Mouse (Mus musculus) intestine, postnatal 0 days (tissue): ENCODE measurements around the gene Npy5r. TPM values are rescaled to one million over a fixed set of nuclear protein-coding genes. Genes with fewer than 3 reads are reported as not detected.

Experiments used
- ATAC-seq: fragments of 200-750 bp; cut with Nextera tagmentation; 2 replicates; pipeline ENCODE4 v1.8.0; 2017; ENCODE audit warnings: mild to moderate bottlenecking, moderate TSS enrichment, moderate library complexity
- H3K27ac ChIP-seq: fragments of 300-500 bp; sonication (generic); 2 replicates; pipeline ENCODE4 v1.5.1; 2014; ENCODE audit warnings: mild to moderate bottlenecking, low read depth, low read length, moderate library complexity
- H3K27me3 ChIP-seq: fragments of 300-500 bp; sonication (generic); replicated peaks from 2 replicates; pipeline ENCODE4 v1.6.1; 2014; ENCODE audit warnings: low read length, mixed read lengths; ENCODE audit not compliant: control insufficient read depth, insufficient read depth
- H3K36me3 ChIP-seq: fragments of 300-500 bp; sonication (generic); 2 replicates; pipeline ENCODE4 v1.6.1; 2014; ENCODE audit warnings: mild to moderate bottlenecking, moderate library complexity; ENCODE audit not compliant: control insufficient read depth, insufficient read depth
- H3K4me1 ChIP-seq: fragments of 300-500 bp; sonication (generic); replicated peaks from 2 replicates; pipeline ENCODE4 v1.6.1; 2014; ENCODE audit warnings: antibody characterized with exemption, low read length, mixed read lengths; ENCODE audit not compliant: control insufficient read depth, insufficient read depth
- H3K4me2 ChIP-seq: fragments of 300-500 bp; sonication (generic); replicated peaks from 2 replicates; pipeline ENCODE4 v1.6.1; 2014; ENCODE audit warnings: low read depth, mild to moderate bottlenecking, moderate library complexity
- H3K4me3 ChIP-seq: fragments of 300-500 bp; sonication (generic); 2 replicates; pipeline ENCODE4 v1.5.1; 2014; ENCODE audit warnings: low read depth, low read length
- H3K9ac ChIP-seq: fragments of 300-500 bp; sonication (generic); 2 replicates; pipeline ENCODE4 v1.6.1; 2014; ENCODE audit warnings: mild to moderate bottlenecking, low read depth, low read length
- H3K9me3 ChIP-seq: fragments of 300-500 bp; sonication (generic); 2 replicates; pipeline ENCODE4 v1.6.1; 2016; ENCODE audit warnings: mixed run types; ENCODE audit not compliant: control insufficient read depth
- CTCF ChIP-seq: sonication (generic); IDR thresholded peaks from 2 replicates; pipeline ENCODE4 v1.5.1; 2016; ENCODE audit warnings: low read depth, mild to moderate bottlenecking, control low read depth, antibody characterized with exemption, moderate library complexity
- WGBS: fragments of 180-500 bp; shearing (Covaris S2); extraction: QIAGEN DNeasy Blood & Tissue Kit; methylation state at CpG from one replicate; pipeline ENCODE4 v1.1.7; 2014; 5-methylcytosine and 5-hydroxymethylcytosine counted together
- polyA plus RNA-seq: library from polyadenylated mRNA; unstranded; fragments of >200 nt; fragmentation: Nextera tagmentation; extraction: Ambion mirVana; gene quantifications from 2 replicates; pipeline ENCODE4 v1.2.1, GENCODE M21; 2015

The Npy5r gene
- polyA plus RNA-seq, 1 experiment from 2014 or later: 0.18 TPM

- ATAC-seq: no peak
- H3K9me3 ChIP-seq: no peaks in the 10 kb centered on the region
- H3K4me2 ChIP-seq: no peak overlapping the region
- peaks cover 12% of the 10 kb centered on the region; the same call in 1 of the 2 replicates for H3K27me3 ChIP-seq
- H3K4me3 ChIP-seq: peak overlapping the region; percentile 27; the same call in 1 of the 2 replicates
- no peak for TF ChIP-seq CTCF
- H3K4me1 ChIP-seq: no peaks in the 10 kb centered on the region; the same call in 1 of the 2 replicates
- no peak overlapping the region for H3K27ac ChIP-seq
- H3K9ac ChIP-seq: no peak overlapping the region
- WGBS: 12% methylated on average over 7 of the region's 7 CpGs
- no peaks in the 10 kb centered on the region for H3K36me3 ChIP-seq
Measured at GRCm38 (mm10) chr8:66698011-66698410, 10.1 kb upstream of the Npy5r start.

- Histone ChIP-seq H3K27ac (no peak within 1 kb of the TSS), H3K4me3 (peak within 1 kb of the TSS; percentile 27), H3K9me3 (no peaks in the 10 kb centered on the region), H3K27me3 (peaks cover 12% of the 10 kb centered on the region; the same call in 1 of the 2 replicates), H3K4me2 (peak within 1 kb of the TSS; percentile 58), H3K4me1 (no peaks in the 10 kb centered on the region; the same call in 1 of the 2 replicates), H3K9ac (no peak within 1 kb of the TSS), H3K36me3 (no peaks in the 10 kb centered on the region)
- peak; percentile 67 for TF ChIP-seq CTCF
- 2% methylated on average over 30 of the region's 30 CpGs for WGBS
- no peak for ATAC-seq
Measured at GRCm38 (mm10) chr8:66696970-66697843, 9.3 kb upstream of the Npy5r start, which contains the start of gene Npy1r. TSS of gene Npy1r (plus strand) at chr8:66697192.

GRCm38 (mm10) chr8:66690402-66690801 lies 2.5 kb upstream of the Npy5r start:
- 50% methylated on average over 5 of the region's 5 CpGs for WGBS
- no peak for ATAC-seq
- Histone ChIP-seq H3K4me3 (no peak overlapping the region), H3K4me2 (no peak overlapping the region), H3K9ac (no peak overlapping the region), H3K27ac (no peak overlapping the region), H3K36me3 (no peaks in the 10 kb centered on the region), H3K27me3 (peaks cover 6% of the 10 kb centered on the region; the same call in 1 of the 2 replicates), H3K4me1 (no peaks in the 10 kb centered on the region), H3K9me3 (no peaks in the 10 kb centered on the region)
- no peak for TF ChIP-seq CTCF

GRCm38 (mm10) chr8:66688799-66689198 lies 871 bp upstream of the Npy5r start:
- 29% methylated on average over 4 of the region's 4 CpGs for WGBS
- H3K27me3 ChIP-seq: peaks cover 6% of the 10 kb centered on the region; the same call in 1 of the 2 replicates
- no peak overlapping the region for H3K4me2 ChIP-seq
- no peaks in the 10 kb centered on the region for H3K4me1 ChIP-seq
- no peak overlapping the region for H3K9ac ChIP-seq
- H3K9me3 ChIP-seq: no peaks in the 10 kb centered on the region
- peak; percentile 87 for ATAC-seq
- no peak overlapping the region for H3K4me3 ChIP-seq
- no peak for TF ChIP-seq CTCF
- H3K36me3 ChIP-seq: no peaks in the 10 kb centered on the region
- no peak overlapping the region for H3K27ac ChIP-seq

DNA sequence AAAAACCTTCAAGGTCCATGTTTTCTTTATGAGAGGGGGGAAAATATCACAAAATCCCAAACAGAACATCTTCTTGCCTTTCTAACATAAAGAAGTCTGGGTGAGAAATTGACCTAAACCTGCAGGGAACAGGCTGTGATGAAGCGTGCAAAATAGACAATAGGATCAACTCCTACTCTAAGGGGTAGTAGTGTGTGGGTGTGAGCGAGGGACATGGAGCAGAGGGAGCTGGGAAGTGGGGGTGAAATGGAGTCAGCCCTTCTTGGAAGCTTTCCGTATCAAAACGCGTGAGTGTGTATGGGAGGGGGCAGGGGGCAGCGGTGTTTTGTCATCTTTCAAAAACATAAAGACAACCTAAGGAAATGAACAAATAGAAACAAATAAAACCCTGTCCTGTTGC lies 467 bp upstream of the Npy5r start:
- no peak overlapping the region for H3K27ac ChIP-seq
- H3K4me3 ChIP-seq: peak overlapping the region; percentile 29; the same call in 1 of the 2 replicates
- no peak overlapping the region for H3K9ac ChIP-seq
- peaks cover 6% of the 10 kb centered on the region; the same call in 1 of the 2 replicates for H3K27me3 ChIP-seq
- H3K36me3 ChIP-seq: no peaks in the 10 kb centered on the region
- H3K4me1 ChIP-seq: no peaks in the 10 kb centered on the region
- TF ChIP-seq CTCF: no peak
- no peak overlapping the region for H3K4me2 ChIP-seq
- no peaks in the 10 kb centered on the region for H3K9me3 ChIP-seq
- ATAC-seq: no peak
- WGBS: 46% methylated on average over 6 of the region's 6 CpGs

- ATAC-seq: peak; percentile 64
- Histone ChIP-seq H3K27me3 (no peaks in the 10 kb centered on the region), H3K4me2 (no peak overlapping the region), H3K9ac (no peak overlapping the region), H3K4me3 (no peak overlapping the region), H3K27ac (no peak overlapping the region), H3K36me3 (no peaks in the 10 kb centered on the region), H3K4me1 (no peaks in the 10 kb centered on the region), H3K9me3 (no peaks in the 10 kb centered on the region)
- no peak for TF ChIP-seq CTCF
- 74% methylated on average over 2 of the region's 2 CpGs for WGBS
Measured at GRCm38 (mm10) chr8:66681261-66681660, 6.7 kb downstream of the Npy5r start.
